Mouse (Mus musculus): ENCODE results near the gene Ifitm6.
A peak's percentile ranks its signal among the peaks of the same experiment; 100 is the strongest.
"Not testable (repeated sequence)": the region's sequence is repeated elsewhere in the genome, so short reads cannot be mapped to it uniquely, and the experiment has no call there.

Gene Ifitm6

GRCm38 (mm10) chr7:141008938-141009660 lies 8.6 kb downstream of the Ifitm6 start:
- DNase-seq (ENCODE audit: low spot score in 2 of 2) = peak; percentile 24 to 33

- DNase-seq (ENCODE audit: low spot score in 2 of 2) = no peak
These were observed 9.4 kb downstream of the Ifitm6 start for GRCm38 (mm10) chr7:141008312-141008761.

DNA sequence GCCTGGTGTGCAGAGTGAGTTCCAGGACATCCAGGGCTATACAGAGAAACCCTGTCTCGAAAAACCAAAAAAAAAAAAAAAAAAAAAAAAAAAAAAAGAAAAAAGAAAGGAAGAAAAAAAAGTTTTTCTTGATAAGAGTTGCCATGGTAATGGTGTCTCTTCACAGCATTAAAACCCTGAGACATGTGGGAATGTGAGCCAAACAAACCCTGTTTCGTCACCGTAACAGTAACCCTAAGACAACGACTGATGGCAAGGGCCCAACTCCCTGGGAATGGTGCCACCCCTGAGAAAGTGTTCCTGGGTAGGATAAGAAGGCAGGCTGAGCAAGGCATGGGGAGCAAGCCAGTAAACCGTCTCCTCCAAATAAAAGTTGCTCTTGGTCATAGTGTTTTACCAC lies 10.8 kb downstream of the Ifitm6 start:
- DNase-seq (ENCODE audit: low spot score in 2 of 2) = peak; percentile 18 to 29

- DNase-seq (ENCODE audit: low spot score in 2 of 2) = no peak
These were observed 11.3 kb downstream of the Ifitm6 start for GRCm38 (mm10) chr7:141006446-141006845.

DNA sequence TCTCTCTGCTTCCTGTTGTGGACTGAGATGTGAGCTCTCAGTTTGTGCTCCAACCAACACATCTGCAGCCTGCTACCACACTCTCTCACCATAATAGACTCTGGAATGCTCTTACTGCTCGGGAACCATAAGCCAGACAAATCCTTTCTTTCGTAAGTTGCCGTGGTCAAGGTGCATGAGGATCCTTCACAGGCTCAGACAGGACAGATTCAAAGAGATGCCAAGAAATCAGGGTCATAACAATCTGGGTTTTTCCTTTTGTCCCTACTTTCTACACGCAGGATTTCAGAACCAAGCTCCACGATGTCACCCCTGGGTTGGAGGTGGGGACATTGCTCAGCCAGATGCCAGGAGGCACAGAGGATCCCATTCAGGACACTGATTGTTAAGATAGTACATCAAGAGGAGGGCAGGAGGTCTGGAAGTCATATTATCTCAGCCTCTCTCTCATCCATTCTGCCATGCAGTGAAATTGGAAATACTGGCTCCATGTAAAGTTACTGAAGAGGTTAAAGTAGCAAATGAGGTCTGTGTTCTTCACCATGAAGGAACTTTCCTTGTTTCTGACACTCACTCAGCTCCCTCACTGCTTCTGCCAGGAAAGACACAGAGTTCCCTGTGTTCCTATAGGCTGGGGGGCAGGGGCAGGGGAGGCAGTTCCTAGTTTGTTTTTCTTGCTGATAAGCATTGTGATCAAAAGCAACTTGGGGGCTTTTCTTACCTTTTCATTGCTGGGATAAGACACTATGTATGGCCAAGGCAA lies 14.3 kb downstream of the Ifitm6 start:
- no peak for DNase-seq (ENCODE audit: low spot score in 2 of 2)

DNA sequence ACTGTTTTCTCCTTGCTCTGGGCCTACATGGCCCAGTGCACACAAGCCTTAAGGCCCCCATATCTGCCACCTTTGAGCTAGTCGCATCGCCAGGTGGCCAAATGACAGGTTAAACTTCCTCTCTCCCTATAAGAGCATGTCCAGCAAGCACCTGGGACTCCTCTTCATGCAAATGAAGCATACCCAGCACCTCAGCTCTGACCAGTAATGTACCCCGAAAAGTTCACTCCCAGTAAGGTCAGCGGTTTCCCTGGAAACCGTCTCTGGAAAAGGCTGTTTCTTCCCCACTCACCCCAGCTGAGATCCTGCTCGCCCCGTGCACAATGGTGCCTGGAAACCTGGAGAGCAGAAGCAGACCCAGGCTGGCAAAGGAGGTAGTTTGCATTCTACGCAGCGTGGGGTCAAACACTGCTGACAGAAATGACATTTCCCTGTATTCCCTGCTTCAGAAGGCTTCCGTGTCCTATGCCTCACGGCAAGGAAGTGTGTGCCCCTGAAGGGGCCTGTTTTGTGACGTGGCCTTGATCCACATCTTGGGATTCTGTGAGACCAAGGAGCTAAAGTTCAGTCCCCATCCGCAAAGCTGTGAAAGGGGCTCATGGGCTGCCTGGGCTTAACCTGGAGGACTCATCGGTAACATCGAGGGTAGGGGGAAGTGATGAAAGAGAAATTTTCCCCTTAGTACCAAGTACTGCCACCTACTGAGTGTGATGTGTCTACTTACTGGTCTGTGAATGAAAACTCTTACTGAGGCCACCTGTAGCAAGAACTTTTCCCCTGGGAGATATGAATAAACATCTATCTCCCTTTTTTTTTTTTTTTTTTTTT lies 16.6 kb downstream of the Ifitm6 start:
- no peak for DNase-seq (ENCODE audit: low spot score in 2 of 2)

DNA sequence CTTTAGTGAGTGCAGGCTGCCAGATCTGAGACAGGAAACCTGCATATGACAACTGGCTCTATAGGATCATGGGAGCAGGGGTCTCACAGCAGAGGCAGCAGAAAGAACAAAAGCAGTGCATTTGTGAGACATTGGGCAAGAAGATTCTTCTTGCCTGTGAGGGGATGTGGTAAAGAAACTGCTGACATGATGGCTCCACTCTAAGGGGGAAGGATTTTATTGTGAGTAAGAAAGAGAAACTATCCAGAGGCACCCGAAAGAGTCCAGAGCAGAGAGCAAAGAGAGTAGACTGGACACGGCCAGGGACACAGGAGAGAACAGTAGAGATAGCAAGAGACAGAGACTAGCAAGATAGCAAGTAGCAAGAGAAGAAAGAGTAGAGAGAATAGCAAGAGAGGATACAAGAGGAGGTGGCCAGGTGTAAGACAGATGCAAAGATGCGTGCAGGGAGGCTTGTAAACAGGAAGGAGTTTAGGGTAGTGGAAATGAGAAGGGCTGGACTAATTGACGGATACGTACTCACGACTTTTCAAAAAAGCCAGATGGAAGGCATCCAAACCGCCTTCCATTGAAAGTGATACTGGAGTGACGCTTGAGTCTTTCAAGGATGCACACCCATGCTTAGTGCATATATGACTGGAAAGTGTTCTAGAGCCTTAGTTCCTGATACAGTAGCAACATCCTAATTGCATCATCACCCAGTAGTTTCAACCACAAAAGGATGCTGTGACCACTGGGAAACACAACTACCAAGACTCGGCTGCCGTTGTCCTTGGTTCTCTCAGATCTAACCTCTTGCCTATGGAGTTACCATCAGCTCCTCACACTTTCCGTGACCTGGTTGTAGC lies 18.6 kb downstream of the Ifitm6 start:
- DNase-seq (ENCODE audit: low spot score in 2 of 2) = no peak

GRCm38 (mm10) chr7:140997817-140998216 lies 19.9 kb downstream of the Ifitm6 start:
- no peak for DNase-seq (ENCODE audit: low spot score in 2 of 2)

DNA sequence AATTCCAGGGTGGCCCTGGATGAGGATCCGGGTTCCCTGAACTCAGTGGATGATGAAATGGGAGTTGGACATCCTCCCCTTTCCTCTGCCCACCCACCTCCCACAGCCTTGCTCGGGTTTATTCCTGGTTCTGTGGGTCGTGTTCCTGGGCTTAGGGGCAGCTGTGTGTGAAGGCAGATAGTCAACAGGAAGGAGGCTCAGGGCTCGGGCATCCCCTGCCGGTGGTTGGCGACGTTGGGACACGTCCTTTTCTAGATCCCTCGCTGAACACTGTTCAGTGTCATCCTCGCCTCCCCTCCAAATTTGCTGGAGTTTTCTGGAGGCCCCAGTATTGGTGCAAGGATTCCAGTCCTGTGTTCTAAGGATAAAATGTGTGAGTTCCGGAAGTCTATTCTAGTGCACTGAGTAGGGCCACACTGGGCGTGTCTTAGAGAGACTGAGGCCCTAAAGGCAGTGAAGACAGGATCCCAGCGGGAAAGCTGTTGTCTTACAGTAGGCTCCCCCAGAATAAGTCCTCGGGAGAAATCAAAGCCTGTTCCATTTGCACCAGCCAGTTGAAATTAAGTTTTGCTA lies 26.5 kb downstream of the Ifitm6 start:
- DNase-seq (ENCODE audit: low spot score in 2 of 2) = no peak

- no peak for DNase-seq (ENCODE audit: low spot score in 2 of 2)
These were observed 27.1 kb downstream of the Ifitm6 start for GRCm38 (mm10) chr7:140990622-140991021.

DNA sequence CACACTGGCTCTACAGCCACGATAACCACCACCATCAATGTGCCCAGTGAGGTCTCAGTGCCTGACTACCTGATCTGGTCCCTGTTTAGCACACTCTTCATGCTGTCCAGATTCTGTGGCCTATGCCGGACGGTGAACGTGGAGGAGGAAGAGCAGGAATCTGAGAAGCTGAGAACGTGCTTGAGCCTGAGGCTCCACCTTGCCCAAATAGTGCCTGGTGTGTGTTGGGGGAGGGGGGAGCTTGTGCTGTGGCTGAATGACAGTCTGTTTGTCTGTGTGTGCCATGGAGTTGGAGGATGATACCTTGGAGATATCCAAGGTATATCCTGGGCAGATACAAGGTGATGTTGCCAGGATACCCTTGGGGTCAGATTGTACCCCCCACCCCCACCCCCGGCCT lies 27.5 kb downstream of the Ifitm6 start:
- DNase-seq (ENCODE audit: low spot score in 2 of 2) = no peak

DNA sequence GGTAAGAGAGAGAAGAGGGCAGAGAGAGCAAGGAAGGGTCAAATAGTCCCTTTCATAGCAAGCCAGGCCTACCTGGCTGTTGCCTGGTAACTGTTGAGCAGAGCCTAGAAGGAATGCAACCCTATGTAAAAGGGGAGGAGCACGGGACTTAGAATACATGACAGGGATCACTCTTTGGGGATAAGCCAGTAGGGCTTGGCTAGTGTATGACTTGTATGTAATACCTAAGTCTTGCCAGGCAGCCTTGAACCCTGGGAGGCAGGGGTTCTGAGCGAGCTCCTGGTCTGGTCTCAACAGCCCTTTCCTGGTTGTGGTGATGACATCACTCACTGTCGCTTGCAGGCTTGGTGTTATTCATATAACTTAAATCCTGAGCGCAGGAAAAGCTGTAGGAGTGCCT lies 28.7 kb downstream of the Ifitm6 start:
- no peak for DNase-seq (ENCODE audit: low spot score in 2 of 2)

GRCm38 (mm10) chr7:140987182-140988138 lies 30.3 kb downstream of the Ifitm6 start:
- DNase-seq (ENCODE audit: low spot score in 2 of 2) = peak; percentile 29 to 69

DNA sequence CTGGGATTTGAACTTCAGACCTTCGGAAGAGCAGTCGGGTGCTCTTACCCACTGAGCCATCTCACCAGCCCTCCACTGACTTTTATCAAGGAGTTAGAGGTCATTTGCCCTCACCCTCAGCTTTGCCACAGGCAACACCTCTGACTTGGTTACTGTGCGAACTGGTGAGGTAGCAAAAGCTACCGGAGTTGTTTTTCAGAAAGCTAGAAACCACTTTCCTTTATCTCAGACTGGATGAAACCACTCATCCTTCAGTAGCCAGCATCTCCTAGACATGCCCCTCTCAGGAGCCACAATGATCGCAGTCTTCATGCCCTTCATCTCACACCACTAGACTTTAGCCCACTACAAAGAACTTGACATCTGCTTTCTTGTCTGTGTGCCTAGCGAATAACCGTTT lies 34.8 kb downstream of the Ifitm6 start:
- DNase-seq (ENCODE audit: low spot score in 2 of 2) = no peak

DNA sequence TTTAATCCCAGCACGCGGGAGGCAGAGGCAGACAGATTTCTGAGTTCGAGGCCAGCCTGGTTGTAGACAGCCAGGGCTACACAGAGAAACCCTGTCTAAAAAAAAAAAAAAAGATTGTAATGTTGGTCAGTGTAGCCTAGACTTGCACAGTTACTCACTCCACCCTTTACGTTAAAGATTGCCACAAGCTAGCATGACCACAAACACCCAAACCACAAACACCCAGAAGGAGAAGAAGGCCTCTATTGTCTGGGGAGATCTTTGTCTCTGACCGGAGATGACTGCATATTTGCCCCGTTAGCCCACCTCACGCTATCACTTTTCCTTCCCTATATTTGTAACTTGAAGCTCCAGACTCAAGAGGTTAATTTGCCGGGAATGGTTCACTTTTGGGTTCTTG lies 36.0 kb downstream of the Ifitm6 start:
- no peak for DNase-seq (ENCODE audit: low spot score in 2 of 2)

GRCm38 (mm10) chr7:140976720-140977119 lies 41.0 kb downstream of the Ifitm6 start:
- not testable (repeated sequence) for DNase-seq (ENCODE audit: low spot score in 2 of 2)

DNA sequence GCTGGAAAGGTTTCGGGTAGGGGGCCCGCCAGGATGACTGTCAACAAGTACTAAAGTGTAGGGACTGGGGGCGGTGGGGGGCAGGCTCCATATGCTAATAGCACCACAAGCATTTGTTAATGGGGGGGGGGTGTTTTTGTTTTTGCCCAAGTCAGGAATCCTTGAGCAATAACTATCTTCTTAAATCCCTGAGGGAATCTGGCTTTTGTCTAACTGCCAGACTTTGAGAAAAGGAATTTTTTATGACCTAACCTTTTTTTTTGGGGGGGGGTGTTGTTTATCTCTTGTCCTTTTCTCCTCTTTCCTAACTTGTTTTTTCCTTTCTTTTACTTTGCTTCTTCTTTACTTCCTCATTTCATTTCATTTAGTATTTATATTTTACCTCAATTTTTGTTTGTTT lies 42.3 kb downstream of the Ifitm6 start:
- no peak for DNase-seq (ENCODE audit: low spot score in 2 of 2)

DNA sequence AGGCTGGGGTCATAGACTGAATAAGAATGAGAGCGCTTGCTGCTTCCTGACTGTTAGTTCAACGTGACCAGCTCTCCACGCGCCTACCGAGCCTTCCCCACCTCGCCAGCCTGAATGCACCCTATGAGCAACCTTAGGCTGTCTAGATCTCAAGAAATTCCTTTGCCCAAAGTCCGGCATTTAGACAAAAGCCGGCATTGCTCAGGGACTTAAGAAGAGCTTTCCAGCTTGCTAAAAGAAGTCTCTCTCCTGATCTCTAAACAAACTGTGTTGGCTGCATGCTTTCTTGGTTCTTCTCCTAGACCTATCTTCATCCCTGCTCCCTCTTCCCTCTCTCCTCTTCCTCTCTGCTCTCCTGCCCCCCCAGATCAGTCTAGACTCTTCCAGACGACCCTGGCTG lies 42.8 kb downstream of the Ifitm6 start:
- no peak for DNase-seq (ENCODE audit: low spot score in 2 of 2)

DNA sequence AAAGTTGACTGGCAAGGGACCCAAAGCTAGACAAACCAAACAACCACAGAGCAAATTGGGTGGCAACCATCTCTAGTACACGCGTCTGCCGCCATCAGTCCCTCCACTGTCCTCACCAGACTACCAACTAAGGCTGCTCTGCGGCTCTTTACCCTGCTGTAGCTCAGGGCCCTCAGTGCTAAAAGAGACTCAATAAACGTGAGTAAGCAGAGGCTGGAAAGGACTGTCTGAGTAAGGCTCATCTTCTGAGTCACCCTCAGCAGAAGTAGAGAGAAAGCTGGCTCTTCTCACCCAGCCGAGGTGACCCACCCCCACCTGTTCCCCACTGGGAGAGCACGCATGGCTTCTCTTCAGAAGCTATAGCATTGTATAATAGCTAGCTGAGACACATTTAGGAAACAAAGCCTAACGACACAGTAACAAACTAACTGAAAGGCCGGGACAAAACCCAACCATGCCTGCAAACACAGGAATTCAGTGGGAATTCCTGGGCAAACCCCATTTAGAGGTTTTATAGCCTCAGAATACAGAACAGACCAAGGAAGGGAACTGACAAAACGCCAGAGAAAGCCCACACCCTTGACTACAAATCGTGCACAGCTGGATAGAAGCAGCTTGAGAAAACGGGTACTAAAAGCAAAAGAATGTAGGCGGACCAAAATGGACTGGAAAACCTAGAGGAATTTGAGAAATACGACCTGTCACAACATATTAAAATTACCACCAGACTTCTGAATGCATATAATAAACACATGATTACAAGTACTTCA lies 44.1 kb downstream of the Ifitm6 start:
- no peak for DNase-seq (ENCODE audit: low spot score in 2 of 2)

Data from frontal cortex, postnatal 36 days (tissue).